Mouse (Mus musculus): Measurements from ENCODE around the gene Spata2.

DNA sequence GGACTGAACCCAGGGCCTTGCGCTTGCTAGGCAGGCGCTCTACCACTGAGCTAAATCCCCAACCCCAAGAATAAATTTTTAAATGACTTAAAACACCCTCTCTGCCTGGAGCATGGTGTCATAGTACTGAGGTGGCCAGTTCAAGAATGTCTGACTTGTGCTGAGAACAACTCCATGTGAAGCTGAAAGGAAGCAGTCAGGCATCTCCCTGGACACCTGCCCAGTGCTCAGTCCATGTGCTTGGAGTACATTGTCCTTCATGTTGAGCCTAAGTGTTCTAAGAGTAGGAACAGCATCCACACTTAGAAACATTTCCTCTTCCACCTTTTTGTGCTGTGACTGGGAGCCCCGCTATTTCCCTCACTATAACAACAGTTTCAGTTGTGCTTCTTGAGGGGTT is 53.3 kb downstream of the Spata2 start:
- TF ChIP-seq CTCF (IDR thresholded peaks at IDR 0.05; ENCODE audit: low read depth) (no peak), EP300 (IDR thresholded peaks at IDR 0.05; ENCODE audit: low read depth) (no peak)
